Mouse (Mus musculus) G1E (cell line): Measurements from ENCODE around the gene Ptpn6.

ENCODE experiments used
- CTCF ChIP-seq: IDR thresholded peaks from 2 replicates; pipeline ENCODE4 v1.5.1; 2012; ENCODE audit warnings: low read depth, low read length, inconsistent platforms, mixed read lengths
- TAL1 ChIP-seq: conservative IDR thresholded peaks from 2 replicates; pipeline ENCODE4 v1.6.1; 2012; ENCODE audit warnings: low read depth, low read length, inconsistent platforms, mixed read lengths

DNA sequence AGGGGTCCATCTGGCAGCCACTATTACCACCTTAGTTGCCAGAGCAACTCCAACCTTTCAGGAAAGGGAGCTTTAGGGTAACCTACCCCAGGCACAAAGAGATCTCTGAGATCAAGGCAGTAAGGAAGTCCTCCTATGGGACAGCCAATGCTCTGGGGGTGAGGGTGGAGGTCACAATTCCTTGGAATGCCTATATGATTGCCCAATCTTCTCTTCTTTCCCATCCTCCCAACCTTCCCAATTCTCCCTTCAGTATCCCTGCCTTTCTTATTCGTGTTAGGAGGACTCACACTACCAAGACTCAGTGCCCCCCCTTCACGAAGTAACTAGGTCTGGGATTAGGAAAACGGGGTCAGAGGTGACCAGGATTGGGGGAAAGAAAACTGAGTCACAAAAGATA lies 16.8 kb upstream of the Ptpn6 start:
- no peak for TF ChIP-seq CTCF
- no peak for TF ChIP-seq TAL1
